Mouse (Mus musculus): ENCODE data around the gene Gm49342. TPM values are rescaled to one million over a fixed set of nuclear protein-coding genes. Genes with fewer than 3 reads are reported as not detected.
A peak's percentile ranks its signal among the peaks of the same experiment; 100 is the strongest.
"Not testable (repeated sequence)": the region's sequence is repeated elsewhere in the genome, so short reads cannot be mapped to it uniquely, and the experiment has no call there.

Gm49342 gene
- 10 to 100 TPM; 11.4 to 18.0 TPM for total RNA-seq (2021)

- DNase-seq (ENCODE audit: low spot score in 2 of 2), result peak; percentile 85 to 91
- intact Hi-C loops (cut with DNase I), result no loop called here
Measured at GRCm38 (mm10) chr14:50943932-50944667, at the start of gene Gm49342. TSS of gene Gm49342 (plus strand) at chr14:50944517.

- intact Hi-C loops (cut with DNase I), result no loop called here
- DNase-seq (ENCODE audit: low spot score in 2 of 2), result no peak
Measured at GRCm38 (mm10) chr14:50895407-50895806, 48.9 kb upstream of the Gm49342 start.

DNA sequence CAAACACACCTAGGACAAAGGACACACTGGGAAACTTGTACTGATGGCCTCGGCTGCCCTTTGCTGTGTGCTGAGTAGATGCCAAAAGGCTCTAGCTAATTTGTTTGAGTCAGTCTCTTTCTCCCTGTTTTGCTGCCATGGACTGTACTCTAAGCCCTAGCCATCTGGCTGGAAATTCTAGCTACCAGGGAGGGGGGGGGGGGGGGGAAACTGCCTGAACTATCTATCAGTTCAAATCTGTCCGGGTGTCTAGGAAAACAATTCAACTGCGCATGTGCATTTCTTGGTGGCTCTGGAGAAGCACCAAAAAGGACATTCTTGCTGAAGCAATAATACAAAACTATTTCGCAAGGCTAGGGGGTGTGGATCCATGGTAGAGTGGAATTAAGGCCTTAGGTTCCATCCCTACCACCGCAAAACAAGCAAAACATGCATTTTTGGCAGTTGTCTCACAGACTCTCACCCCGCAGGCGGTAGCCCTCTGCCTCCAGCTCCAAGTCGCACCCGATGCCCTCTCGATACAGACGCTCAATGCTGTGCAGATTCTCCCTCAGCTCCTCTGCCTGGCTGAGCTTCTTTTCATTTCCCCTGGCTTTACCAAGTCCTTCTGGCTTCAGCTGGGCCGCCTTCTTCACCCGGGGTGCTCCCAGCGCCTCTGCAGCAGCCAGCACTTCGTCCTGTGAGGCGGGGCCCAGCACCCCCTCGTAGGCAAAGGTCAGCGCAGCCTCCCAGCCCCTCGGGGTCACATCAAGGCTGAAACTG lies 48.2 kb upstream of the Gm49342 start:
- intact Hi-C loops (cut with DNase I), result no loop called here

DNA sequence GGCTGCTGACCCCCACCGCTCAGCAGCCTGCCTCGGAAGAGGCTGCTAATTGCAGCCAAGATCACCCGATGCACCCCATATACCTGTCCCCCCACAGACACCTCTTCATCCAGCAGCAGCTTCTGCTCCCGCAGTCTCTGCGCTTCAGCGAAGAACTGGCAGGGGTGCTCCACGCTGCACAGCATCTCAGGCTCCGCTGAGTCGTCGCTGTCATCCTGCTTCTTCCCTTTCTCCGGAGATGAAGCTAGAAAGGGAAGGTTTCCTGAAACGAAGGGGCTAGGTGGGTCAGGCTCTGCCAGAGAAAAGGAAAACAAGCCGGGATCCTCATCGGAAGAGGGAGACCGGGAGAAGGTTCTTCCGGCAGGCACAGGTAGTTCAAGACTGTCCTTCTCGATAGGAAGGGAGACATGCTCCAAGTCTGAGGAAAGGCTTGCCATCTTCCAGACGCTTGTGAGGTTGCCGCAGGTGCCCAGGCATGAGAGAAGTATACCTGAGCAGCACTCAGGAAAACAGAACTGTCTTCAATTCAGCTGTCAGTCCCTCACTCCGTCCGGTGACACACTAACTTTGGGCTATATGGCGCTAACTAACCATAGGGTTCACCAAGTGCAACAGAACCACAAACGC lies 47.5 kb upstream of the Gm49342 start:
- intact Hi-C loops (cut with DNase I), result no loop called here
- DNase-seq (ENCODE audit: low spot score in 2 of 2), result peak; percentile 37 to 52

More for the DNA sequence above, 48.2 kb upstream of the Gm49342 start:
- DNase-seq (ENCODE audit: low spot score in 2 of 2), result peak in 1 of 2 experiments; percentile 54

DNA sequence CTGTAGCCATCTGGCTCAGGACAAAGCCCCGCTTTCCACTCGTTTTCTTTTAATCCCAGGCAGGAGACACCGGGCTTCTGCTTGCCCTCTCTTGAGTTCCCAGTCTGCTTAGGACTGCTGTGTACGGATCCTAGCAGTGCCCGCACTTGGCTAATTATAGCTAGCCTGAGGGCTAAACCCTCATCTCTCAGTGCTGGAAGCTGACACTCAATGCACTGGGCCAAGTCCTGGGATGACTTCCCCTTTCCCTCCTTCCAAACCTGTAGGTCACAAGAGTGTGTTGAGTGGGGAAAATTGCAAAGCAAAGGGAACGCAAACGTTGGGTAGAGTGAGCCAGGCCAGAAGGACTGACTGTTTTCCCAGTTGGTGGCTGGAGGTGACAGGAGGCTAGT lies 46.9 kb upstream of the Gm49342 start, which contains the start of gene Klhl33:
Klhl33 (minus strand) TSS at position 134 of the 392 bp plus-strand sequence.
- no peak for DNase-seq (ENCODE audit: low spot score in 2 of 2)
- intact Hi-C loops (cut with DNase I), result no loop called here

- DNase-seq (ENCODE audit: low spot score in 2 of 2); intact Hi-C loops (cut with DNase I): not testable (repeated sequence)
Measured at GRCm38 (mm10) chr14:50897992-50898391, 46.3 kb upstream of the Gm49342 start.

GRCm38 (mm10) chr14:50903973-50904827 lies 40.1 kb upstream of the Gm49342 start:
- DNase-seq (ENCODE audit: low spot score in 2 of 2), result peak in 1 of 2 experiments; percentile 32
- intact Hi-C loops (cut with DNase I), result no loop called here

DNA sequence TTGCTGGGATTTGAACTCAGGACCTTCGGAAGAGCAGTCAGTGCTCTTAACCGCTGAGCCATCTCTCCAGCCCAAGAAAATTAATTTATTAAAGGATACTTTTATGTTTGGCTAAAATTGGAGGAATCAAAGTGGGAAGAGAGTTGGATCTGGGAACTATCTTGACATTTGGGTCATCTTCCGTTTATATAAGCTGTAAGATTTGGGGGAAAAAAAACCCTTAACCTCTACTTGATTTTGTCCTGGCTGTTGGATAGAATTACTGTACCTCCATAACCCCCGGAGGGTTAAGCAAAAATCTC lies 39.5 kb upstream of the Gm49342 start:
- intact Hi-C loops (cut with DNase I), result no loop called here
- DNase-seq (ENCODE audit: low spot score in 2 of 2), result no peak

DNA sequence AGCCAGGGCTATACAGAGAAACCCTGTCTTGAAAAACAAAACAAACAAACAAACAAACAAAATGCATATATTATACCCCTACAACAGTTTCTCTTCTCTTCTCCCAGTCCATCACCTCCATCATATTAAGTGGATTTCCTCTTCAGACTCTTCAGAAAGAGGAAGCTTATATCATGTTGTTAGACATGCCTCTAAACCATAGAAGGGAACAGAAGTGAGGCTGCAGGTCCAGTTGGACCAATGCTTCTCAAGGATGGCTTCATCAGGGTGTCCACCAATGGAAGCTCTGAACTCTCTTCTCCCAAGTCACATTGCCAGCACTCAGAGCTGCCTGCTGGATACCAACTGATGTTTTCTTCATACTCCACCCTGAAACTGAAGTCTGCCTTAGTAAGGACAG lies 39.0 kb upstream of the Gm49342 start:
- intact Hi-C loops (cut with DNase I); DNase-seq (ENCODE audit: low spot score in 2 of 2): not testable (repeated sequence)

- intact Hi-C loops (cut with DNase I), result no loop called here
- DNase-seq (ENCODE audit: low spot score in 2 of 2), result no peak
Measured at GRCm38 (mm10) chr14:50908126-50908525, 36.2 kb upstream of the Gm49342 start.

GRCm38 (mm10) chr14:50911356-50911755 lies 33.0 kb upstream of the Gm49342 start:
- no peak for DNase-seq (ENCODE audit: low spot score in 2 of 2)
- intact Hi-C loops (cut with DNase I), result no loop called here

DNA sequence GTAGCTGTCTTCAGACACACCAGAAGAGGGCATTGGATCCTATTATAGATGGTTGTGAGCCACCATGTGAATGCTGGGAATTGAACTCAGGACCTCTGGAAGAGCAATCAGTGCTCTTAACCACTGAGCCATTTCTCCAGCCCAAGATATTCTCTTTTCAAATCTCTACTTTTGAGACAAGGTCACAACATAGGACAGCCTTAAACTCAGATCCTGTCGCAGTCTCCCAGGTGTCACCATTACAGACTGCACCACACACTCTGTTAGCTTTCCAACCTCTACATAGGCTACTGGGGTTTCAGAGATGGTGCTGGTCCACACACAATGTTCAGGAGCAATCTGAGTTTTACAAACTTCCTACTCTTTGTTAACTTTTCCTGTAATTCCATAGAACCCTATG lies 20.9 kb upstream of the Gm49342 start:
- intact Hi-C loops (cut with DNase I), result not testable (repeated sequence)

GRCm38 (mm10) chr14:50924281-50925064 lies 19.8 kb upstream of the Gm49342 start, which contains the start of the genes Osgep and Apex1:
TSS of gene Osgep (minus strand) at chr14:50924893.
TSS of gene Apex1 (plus strand) at chr14:50924968.
- peak; percentile 98 to 99 for DNase-seq (ENCODE audit: low spot score in 2 of 2)
- intact Hi-C loops (cut with DNase I), result loop anchor here (2.0 kb wide), 1 partner anchor 138 kb away; no protein-coding TSS in a partner anchor

More for the DNA sequence above, 20.9 kb upstream of the Gm49342 start:
- not testable (repeated sequence) for DNase-seq (ENCODE audit: low spot score in 2 of 2)

- intact Hi-C loops (cut with DNase I), result loop anchor here (2.0 kb wide), 1 partner anchor 137 kb away; no protein-coding TSS in a partner anchor
- peak in 1 of 2 experiments; percentile 28 for DNase-seq (ENCODE audit: low spot score in 2 of 2)
Measured at GRCm38 (mm10) chr14:50925111-50925920, 19.0 kb upstream of the Gm49342 start.

GRCm38 (mm10) chr14:50927366-50927765 lies 17.0 kb upstream of the Gm49342 start:
- no peak for DNase-seq (ENCODE audit: low spot score in 2 of 2)
- intact Hi-C loops (cut with DNase I), result loop anchor here (1.0 kb wide), 1 partner anchor 162 kb away; no protein-coding TSS in a partner anchor

DNA sequence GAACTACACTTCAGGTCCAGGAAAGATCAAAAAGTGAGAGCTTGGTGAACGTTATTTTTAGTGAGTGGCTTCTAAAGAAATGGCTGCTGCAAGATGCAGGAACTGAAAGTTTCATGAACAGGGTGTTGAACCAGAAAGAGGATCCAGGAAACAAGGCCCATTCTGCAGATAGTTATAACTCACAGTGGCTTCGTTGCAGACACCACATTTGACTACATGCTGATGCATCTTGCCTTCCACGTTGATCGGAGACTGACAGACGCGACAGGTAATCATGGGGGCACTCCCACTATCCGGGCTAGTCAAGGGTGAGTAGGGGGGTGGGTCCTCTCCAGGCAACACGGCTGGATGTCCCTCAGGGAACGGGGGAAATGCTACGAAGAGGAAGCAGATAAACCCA lies 14.4 kb upstream of the Gm49342 start:
- intact Hi-C loops (cut with DNase I), result loop anchor here (5.0 to 10.0 kb wide), 2 partner anchors 123 to 965 kb away; partner anchors contain the start of genes Ccnb1ip1, Parp2 and Slc39a2

DNA sequence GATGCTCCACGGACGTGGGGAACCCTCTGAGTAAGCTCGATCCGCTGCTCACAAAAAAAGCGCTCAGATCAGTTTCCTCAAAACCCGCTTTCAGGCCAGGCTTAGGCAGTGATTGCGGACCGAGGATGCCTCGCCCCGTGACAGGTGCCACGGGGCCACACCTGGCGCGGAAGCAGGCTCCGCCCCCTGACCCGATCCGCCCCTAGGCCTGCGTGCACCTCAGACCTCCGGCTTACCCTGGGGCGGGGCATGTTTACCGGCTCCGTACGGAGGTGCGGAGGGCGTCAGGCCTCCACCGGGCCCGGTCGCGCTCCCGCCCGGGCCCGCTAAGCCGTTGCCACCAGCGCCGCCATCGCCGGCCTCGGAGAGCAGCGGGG lies 14.0 kb upstream of the Gm49342 start:
- DNase-seq (ENCODE audit: low spot score in 2 of 2), result no peak
- intact Hi-C loops (cut with DNase I), result loop anchor here (5.0 to 10.0 kb wide), 2 partner anchors 123 to 964 kb away; partner anchors contain the start of genes Ccnb1ip1, Parp2 and Slc39a2

More for the DNA sequence above, 14.4 kb upstream of the Gm49342 start:
- peak in 1 of 2 experiments; percentile 25 for DNase-seq (ENCODE audit: low spot score in 2 of 2)

All from left cerebral cortex, postnatal 25 days (tissue).